Mouse (Mus musculus) heart, postnatal 0 days (tissue): ENCODE data around the gene Trpc4.

Source experiments
- CTCF ChIP-seq: IDR thresholded peaks from 2 replicates; pipeline ENCODE4 v1.5.1; 2016; ENCODE audit warnings: antibody characterized with exemption, control low read depth, low read depth
- EP300 ChIP-seq: IDR thresholded peaks from 2 replicates; pipeline ENCODE4 v1.6.1; 2016; ENCODE audit warnings: antibody characterized with exemption, low read depth

DNA sequence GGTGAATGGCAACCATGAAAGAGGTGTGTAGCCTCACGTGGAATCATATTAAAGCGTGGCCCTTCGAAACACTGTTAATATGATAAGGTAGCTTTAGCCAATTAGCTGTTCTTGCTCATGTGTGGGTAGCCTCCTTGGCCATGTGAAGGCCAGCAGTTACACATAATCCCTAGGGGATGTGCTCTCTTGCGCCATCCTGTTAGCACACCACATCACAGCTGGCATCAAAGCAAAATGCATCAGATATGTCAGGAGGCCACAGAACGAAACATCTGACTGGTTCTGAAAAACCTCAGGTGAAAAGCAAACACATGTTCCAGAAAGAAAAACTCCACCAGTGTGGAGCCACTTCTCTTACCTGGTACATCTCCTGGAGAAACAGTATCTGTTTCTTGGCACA is 45.4 kb downstream of the Trpc4 start:
- TF ChIP-seq CTCF: no peak
- TF ChIP-seq EP300: no peak
